Mouse (Mus musculus) heart, postnatal 0 days (tissue): ENCODE data around the gene Thpo. TPM values are rescaled to one million over a fixed set of nuclear protein-coding genes. Genes with fewer than 3 reads are reported as not detected.

Experiments
- ATAC-seq: fragments of 200-750 bp; cut with Nextera tagmentation; 2 replicates; pipeline ENCODE4 v1.8.0; 2017; ENCODE audit warnings: low read depth, moderate number of reproducible peaks, moderate library complexity; ENCODE audit not compliant: insufficient read depth
- DNase-seq: peaks from one replicate; pipeline ENCODE4 v3.0.0-alpha.2; 2016; ENCODE audit warnings: low spot score
- H3K27ac ChIP-seq: fragments of 300-500 bp; sonication (generic); 2 replicates; pipeline ENCODE4 v1.5.1; 2014; ENCODE audit warnings: low read depth, mild to moderate bottlenecking
- H3K27me3 ChIP-seq: fragments of 300-500 bp; sonication (generic); 2 replicates; pipeline ENCODE4 v1.6.1; 2014; ENCODE audit warnings: low read length, mixed read lengths; ENCODE audit not compliant: control insufficient read depth, insufficient read depth
- H3K36me3 ChIP-seq: fragments of 300-500 bp; sonication (generic); replicated peaks from 2 replicates; pipeline ENCODE4 v1.6.1; 2014; ENCODE audit warnings: low read length, mixed read lengths; ENCODE audit not compliant: control insufficient read depth, insufficient read depth
- H3K4me1 ChIP-seq: fragments of 300-500 bp; sonication (generic); 2 replicates; pipeline ENCODE4 v1.6.1; 2014; ENCODE audit warnings: antibody characterized with exemption; ENCODE audit not compliant: control insufficient read depth, insufficient read depth
- H3K4me2 ChIP-seq: fragments of 300-500 bp; sonication (generic); 2 replicates; pipeline ENCODE4 v1.6.1; 2014; ENCODE audit warnings: low read depth, mild to moderate bottlenecking, low read length, moderate library complexity
- H3K4me3 ChIP-seq: fragments of 300-500 bp; sonication (generic); 2 replicates; pipeline ENCODE4 v1.5.1; 2014; ENCODE audit warnings: low read depth, low read length
- H3K9ac ChIP-seq: fragments of 300-500 bp; sonication (generic); replicated peaks from 2 replicates; pipeline ENCODE4 v1.6.1; 2014; ENCODE audit warnings: low read depth, low read length, mixed read lengths
- H3K9me3 ChIP-seq: fragments of 300-500 bp; sonication (generic); replicated peaks from 2 replicates; pipeline ENCODE4 v1.6.1; 2016; ENCODE audit warnings: low read length; ENCODE audit not compliant: control insufficient read depth
- CTCF ChIP-seq: IDR thresholded peaks from 2 replicates; pipeline ENCODE4 v1.5.1; 2016; ENCODE audit warnings: antibody characterized with exemption, control low read depth, low read depth
- EP300 ChIP-seq: IDR thresholded peaks from 2 replicates; pipeline ENCODE4 v1.6.1; 2016; ENCODE audit warnings: antibody characterized with exemption, low read depth
- WGBS: fragments of 180-500 bp; shearing (Covaris S2); extraction: QIAGEN DNeasy Blood & Tissue Kit; methylation state at CpG from one replicate; pipeline ENCODE4 v1.1.7; 2014; 5-methylcytosine and 5-hydroxymethylcytosine counted together
- polyA plus RNA-seq: library from polyadenylated mRNA; unstranded; fragments of >200 nt; fragmentation: Nextera tagmentation; extraction: Ambion mirVana; gene quantifications from 2 replicates; pipeline ENCODE4 v1.2.1, GENCODE M21; 2015
- total RNA-seq: library from RNA; depleted of rRNA; stranded (reverse); fragments of >200 nt; gene quantifications from 2 replicates; pipeline ENCODE4 v1.2.3, GENCODE M21; 2014; ENCODE audit warnings: low replicate concordance

Thpo gene
- total and polyA plus RNA-seq, 2 experiments from 2014 or later: 0.12 to 0.46 TPM

DNA sequence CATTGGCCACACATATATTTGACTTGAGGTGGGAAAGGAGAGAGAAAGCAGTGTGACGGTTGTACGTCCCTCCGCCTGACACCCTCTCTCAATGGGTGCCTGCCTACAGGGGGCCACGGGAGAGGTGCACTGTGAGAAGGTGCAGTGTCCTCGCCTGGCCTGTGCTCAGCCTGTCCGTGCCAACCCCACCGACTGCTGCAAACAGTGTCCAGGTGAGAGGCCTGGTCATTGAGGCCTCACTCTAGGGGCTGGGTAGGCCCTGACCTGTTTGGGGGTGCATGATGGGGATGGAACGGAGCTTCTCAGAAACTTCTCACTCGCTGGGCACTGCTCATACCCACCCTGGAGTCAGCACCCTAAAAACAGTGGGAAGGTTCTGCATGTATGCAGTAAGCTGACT, 5.5 kb upstream of the Thpo start:
- H3K9me3 ChIP-seq: no peaks in the 10 kb centered on the region
- H3K36me3 ChIP-seq: no peaks in the 10 kb centered on the region
- TF ChIP-seq EP300: no peak
- TF ChIP-seq CTCF: no peak
- peaks cover 26% of the 10 kb centered on the region for H3K27me3 ChIP-seq
- no peak overlapping the region for H3K27ac ChIP-seq
- ATAC-seq (no peak), DNase-seq (no peak)
- H3K4me2 ChIP-seq: no peak overlapping the region
- H3K9ac ChIP-seq: no peak overlapping the region
- no peak overlapping the region for H3K4me3 ChIP-seq
- 89% methylated on average over 9 of the region's 9 CpGs for WGBS
- H3K4me1 ChIP-seq: no peaks in the 10 kb centered on the region

GRCm38 (mm10) chr16:20736823-20737222, 2.5 kb upstream of the Thpo start:
- TF ChIP-seq EP300 (no peak), CTCF (no peak)
- DNase-seq (no peak), ATAC-seq (no peak)
- 75% methylated on average over 5 of the region's 5 CpGs for WGBS
- Histone ChIP-seq H3K4me3 (no peak overlapping the region), H3K27me3 (peaks cover 56% of the 10 kb centered on the region), H3K4me1 (peaks cover 10% of the 10 kb centered on the region; the same call in 1 of the 2 replicates), H3K9me3 (no peaks in the 10 kb centered on the region), H3K4me2 (no peak overlapping the region), H3K36me3 (no peaks in the 10 kb centered on the region), H3K9ac (no peak overlapping the region), H3K27ac (no peak overlapping the region)

DNA sequence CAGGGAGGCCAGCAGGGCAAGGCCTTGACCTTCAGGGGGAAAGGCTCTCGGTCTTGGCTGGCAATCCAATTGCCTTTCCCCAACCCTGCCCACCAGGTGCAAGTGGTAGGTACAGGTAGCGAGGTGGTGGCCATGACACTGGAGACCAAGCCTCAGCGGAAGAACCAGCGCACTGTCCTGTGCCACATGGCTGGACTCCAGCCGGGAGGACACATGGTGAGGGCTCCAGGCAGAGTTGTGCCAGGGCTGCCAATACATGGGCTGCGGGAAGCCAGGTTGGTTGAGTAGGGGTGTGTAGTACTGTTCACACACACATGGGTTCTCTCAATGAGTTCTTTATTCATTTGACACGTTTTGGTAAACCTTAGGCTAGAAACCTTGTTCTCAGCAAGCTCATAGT, 1.9 kb upstream of the Thpo start:
- 80% methylated on average over 7 of the region's 7 CpGs for WGBS

GRCm38 (mm10) chr16:20735651-20736050, 1.3 kb upstream of the Thpo start:
- Histone ChIP-seq H3K9me3 (no peaks in the 10 kb centered on the region), H3K4me2 (no peak overlapping the region), H3K27me3 (peaks cover 64% of the 10 kb centered on the region), H3K4me3 (no peak overlapping the region), H3K9ac (no peak overlapping the region), H3K36me3 (no peaks in the 10 kb centered on the region), H3K4me1 (peaks cover 10% of the 10 kb centered on the region; the same call in 1 of the 2 replicates), H3K27ac (no peak overlapping the region)
- TF ChIP-seq EP300: no peak
- TF ChIP-seq CTCF: no peak
- DNase-seq: no peak
- WGBS: 72% methylated on average over 5 of the region's 5 CpGs
- ATAC-seq: no peak

More for the DNA sequence above, 1.9 kb upstream of the Thpo start:
- Histone ChIP-seq H3K9me3 (no peaks in the 10 kb centered on the region), H3K4me1 (peaks cover 10% of the 10 kb centered on the region; the same call in 1 of the 2 replicates), H3K27me3 (peaks cover 62% of the 10 kb centered on the region), H3K9ac (no peak overlapping the region), H3K4me2 (no peak overlapping the region), H3K27ac (no peak overlapping the region), H3K36me3 (no peaks in the 10 kb centered on the region), H3K4me3 (no peak overlapping the region)
- TF ChIP-seq CTCF (no peak), EP300 (no peak)
- no peak for ATAC-seq
- no peak for DNase-seq

GRCm38 (mm10) chr16:20732925-20733730, 1.2 kb downstream of the Thpo start, which contains the start of gene Chrd:
Chrd (plus strand) TSS chr16:20733127.
- Histone ChIP-seq H3K4me3 (peak within 1 kb of the TSS; percentile 66), H3K36me3 (no peaks in the 10 kb centered on the region), H3K9me3 (no peaks in the 10 kb centered on the region), H3K27ac (0 out of 2 replicates have a peak within 1 kb of the TSS, but pooled peaks have one; percentile 20), H3K4me1 (peaks cover 10% of the 10 kb centered on the region; the same call in 1 of the 2 replicates), H3K9ac (peak within 1 kb of the TSS; percentile 54), H3K27me3 (peaks cover 64% of the 10 kb centered on the region), H3K4me2 (peak within 1 kb of the TSS; percentile 99)
- DNase-seq: no peak
- peak; percentile 59 for ATAC-seq
- TF ChIP-seq EP300 (no peak), CTCF (no peak)
- WGBS: under 1% methylated on average over 58 of the region's 70 CpGs
